Mouse (Mus musculus): Measurements from ENCODE around the gene Hcst.

GRCm38 (mm10) chr7:30392746-30393520 is 26.7 kb downstream of the Hcst start:
- no peak for TF ChIP-seq EP300 (IDR thresholded peaks at IDR 0.05; ENCODE audit: low read depth)
- no peak for TF ChIP-seq CTCF (IDR thresholded peaks at IDR 0.05; ENCODE audit: low read depth)

All from liver, postnatal 0 days (tissue).